Mouse (Mus musculus) hindbrain, postnatal 0 days (tissue): ENCODE data around the gene Alcam. TPM values are rescaled to one million over a fixed set of nuclear protein-coding genes. Genes with fewer than 3 reads are reported as not detected.

Source experiments
- ATAC-seq: fragments of 200-750 bp; cut with Nextera tagmentation; 2 replicates; pipeline ENCODE4 v1.8.0; 2017; ENCODE audit warnings: mild to moderate bottlenecking, moderate TSS enrichment, moderate library complexity
- DNase-seq: peaks from one replicate; pipeline ENCODE4 v3.0.0-alpha.2; 2015; ENCODE audit warnings: low spot score
- H3K27ac ChIP-seq: fragments of 300-500 bp; sonication (generic); 2 replicates; pipeline ENCODE4 v1.5.1; 2014; ENCODE audit warnings: mild to moderate bottlenecking
- H3K27me3 ChIP-seq: fragments of 300-500 bp; sonication (generic); 2 replicates; pipeline ENCODE4 v1.6.1; 2014; ENCODE audit warnings: low read length, mixed read lengths; ENCODE audit not compliant: insufficient read depth
- H3K36me3 ChIP-seq: fragments of 300-500 bp; sonication (generic); 2 replicates; pipeline ENCODE4 v1.6.1; 2014; ENCODE audit warnings: low read length, mixed read lengths; ENCODE audit not compliant: insufficient read depth
- H3K4me1 ChIP-seq: fragments of 300-500 bp; sonication (generic); 2 replicates; pipeline ENCODE4 v1.6.1; 2014; ENCODE audit warnings: antibody characterized with exemption, low read length, mixed read lengths; ENCODE audit not compliant: insufficient read depth
- H3K4me2 ChIP-seq: fragments of 300-500 bp; sonication (generic); 2 replicates; pipeline ENCODE4 v1.6.1; 2014; ENCODE audit warnings: low read depth, mild to moderate bottlenecking, low read length, moderate library complexity, mixed read lengths
- H3K4me3 ChIP-seq: fragments of 300-500 bp; sonication (generic); 2 replicates; pipeline ENCODE4 v1.5.1; 2014; ENCODE audit warnings: low read length
- H3K9ac ChIP-seq: fragments of 300-500 bp; sonication (generic); replicated peaks from 2 replicates; pipeline ENCODE4 v1.6.1; 2014; ENCODE audit warnings: mild to moderate bottlenecking, low read length, moderate library complexity, mixed read lengths
- H3K9me3 ChIP-seq: fragments of 300-500 bp; sonication (generic); 2 replicates; pipeline ENCODE4 v1.6.1; 2016; ENCODE audit warnings: low read length, mixed read lengths
- CTCF ChIP-seq: IDR thresholded peaks from 2 replicates; pipeline ENCODE4 v1.5.1; 2016; ENCODE audit warnings: antibody characterized with exemption, control low read depth, low read depth
- whole genome bisulfite sequencing: fragments of 180-500 bp; shearing (Covaris S2); extraction: QIAGEN DNeasy Blood & Tissue Kit; methylation state at CpG from one replicate; pipeline ENCODE4 v1.1.7; 2014; 5-methylcytosine and 5-hydroxymethylcytosine counted together
- polyA plus RNA-seq: library from polyadenylated mRNA; unstranded; fragments of >200 nt; fragmentation: Nextera tagmentation; extraction: Ambion mirVana; gene quantifications from 2 replicates; pipeline ENCODE4 v1.2.1, GENCODE M21; 2015
- total RNA-seq: library from RNA; depleted of rRNA; stranded (reverse); fragments of >200 nt; gene quantifications from 2 replicates; pipeline ENCODE4 v1.2.3, GENCODE M21; 2014

Gene Alcam
- total and polyA plus RNA-seq, 2 experiments from 2014 or later = 40.3 to 106 TPM

GRCm38 (mm10) chr16:52376827-52377226 is 77.0 kb downstream of the Alcam start:
- no peaks in the 10 kb centered on the region for H3K27me3 ChIP-seq
- WGBS = 92% methylated on average over 2 of the region's 2 CpGs
- no peak overlapping the region for H3K4me3 ChIP-seq
- H3K36me3 ChIP-seq = no peaks in the 10 kb centered on the region
- H3K9ac ChIP-seq = no peak overlapping the region
- TF ChIP-seq CTCF = no peak
- no peaks in the 10 kb centered on the region for H3K9me3 ChIP-seq
- DNase-seq = no peak
- H3K27ac ChIP-seq = no peak overlapping the region
- no peaks in the 10 kb centered on the region for H3K4me1 ChIP-seq
- H3K4me2 ChIP-seq = no peak overlapping the region
- ATAC-seq = no peak

- H3K27me3 ChIP-seq = no peaks in the 10 kb centered on the region
- H3K36me3 ChIP-seq = no peaks in the 10 kb centered on the region
- no peak overlapping the region for H3K9ac ChIP-seq
- ATAC-seq = no peak
- no peak for DNase-seq
- no peaks in the 10 kb centered on the region for H3K9me3 ChIP-seq
- H3K4me1 ChIP-seq = no peaks in the 10 kb centered on the region
- H3K4me2 ChIP-seq = no peak overlapping the region
- H3K4me3 ChIP-seq = no peak overlapping the region
- H3K27ac ChIP-seq = no peak overlapping the region
- TF ChIP-seq CTCF = no peak
- WGBS = 94% methylated on average over 2 of the region's 2 CpGs
These were observed 81.9 kb downstream of the Alcam start for GRCm38 (mm10) chr16:52371956-52372355.

- no peak for TF ChIP-seq CTCF
- Histone ChIP-seq H3K27ac (no peak overlapping the region), H3K4me1 (no peaks in the 10 kb centered on the region), H3K9ac (no peak overlapping the region), H3K4me2 (no peak overlapping the region), H3K36me3 (no peaks in the 10 kb centered on the region), H3K4me3 (no peak overlapping the region), H3K9me3 (no peaks in the 10 kb centered on the region), H3K27me3 (no peaks in the 10 kb centered on the region)
- DNase-seq (no peak), ATAC-seq (no peak)
- 95% methylated on average over 5 of the region's 5 CpGs for WGBS
These were observed 85.4 kb downstream of the Alcam start for GRCm38 (mm10) chr16:52368521-52368920.

DNA sequence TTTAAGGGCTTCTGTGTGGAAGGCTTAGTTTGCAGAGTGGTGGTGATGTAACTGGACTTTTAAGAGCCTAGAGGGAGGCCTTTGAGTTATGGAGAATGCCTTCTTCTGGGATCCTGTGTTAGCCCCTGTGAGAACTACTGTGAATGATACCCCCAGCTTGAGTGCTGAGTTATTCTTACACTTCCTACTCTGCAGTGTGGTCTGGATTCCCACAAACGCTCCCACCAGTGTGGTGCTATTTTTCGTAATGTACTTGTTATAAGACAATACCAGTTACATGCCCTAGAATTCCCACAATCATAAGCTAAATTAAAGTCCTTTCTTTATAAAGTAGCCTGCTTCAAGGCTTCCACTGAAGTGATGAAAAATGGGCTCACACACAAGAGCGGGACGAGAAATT is 87.0 kb downstream of the Alcam start:
- no peak for DNase-seq
- H3K4me3 ChIP-seq = no peak overlapping the region
- no peaks in the 10 kb centered on the region for H3K27me3 ChIP-seq
- no peak for ATAC-seq
- no peak overlapping the region for H3K9ac ChIP-seq
- H3K9me3 ChIP-seq = no peaks in the 10 kb centered on the region
- no peak overlapping the region for H3K4me2 ChIP-seq
- no peaks in the 10 kb centered on the region for H3K36me3 ChIP-seq
- no peak overlapping the region for H3K27ac ChIP-seq
- no peaks in the 10 kb centered on the region for H3K4me1 ChIP-seq
- no peak for TF ChIP-seq CTCF
- 93% methylated on average over 4 of the region's 4 CpGs for whole genome bisulfite sequencing

DNA sequence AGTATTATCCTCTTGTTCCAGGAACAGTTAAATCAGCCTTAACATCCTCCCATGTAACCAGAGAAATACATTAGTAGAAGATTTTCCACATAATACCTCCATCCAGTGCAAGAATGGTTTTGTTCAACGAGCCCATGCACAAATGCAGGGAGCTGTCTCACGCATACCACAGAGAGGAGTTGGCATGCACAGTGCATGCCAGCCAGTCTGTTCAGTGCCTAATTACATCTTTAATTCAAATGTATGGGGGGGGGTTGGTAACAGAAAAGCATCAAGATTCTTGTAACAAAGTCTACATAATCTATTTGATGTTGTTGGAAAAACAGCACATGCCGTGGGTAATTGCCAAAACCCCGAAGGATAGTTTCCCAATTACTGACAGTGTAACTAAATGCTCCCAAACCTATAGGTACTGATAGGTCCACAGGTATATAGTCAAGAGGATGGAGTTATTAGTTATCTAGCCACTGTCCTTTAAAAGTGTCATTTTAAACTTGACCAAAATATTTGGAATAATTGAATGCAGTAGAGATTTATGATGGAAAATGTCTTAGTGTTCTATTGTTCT is 89.8 kb downstream of the Alcam start:
- no peaks in the 10 kb centered on the region for H3K27me3 ChIP-seq
- no peaks in the 10 kb centered on the region for H3K4me1 ChIP-seq
- no peak overlapping the region for H3K4me3 ChIP-seq
- H3K36me3 ChIP-seq = no peaks in the 10 kb centered on the region
- no peak for ATAC-seq
- 58% methylated on average over 4 of the region's 4 CpGs for WGBS
- no peak overlapping the region for H3K27ac ChIP-seq
- no peak overlapping the region for H3K4me2 ChIP-seq
- DNase-seq = no peak
- no peaks in the 10 kb centered on the region for H3K9me3 ChIP-seq
- H3K9ac ChIP-seq = no peak overlapping the region
- no peak for TF ChIP-seq CTCF

DNA sequence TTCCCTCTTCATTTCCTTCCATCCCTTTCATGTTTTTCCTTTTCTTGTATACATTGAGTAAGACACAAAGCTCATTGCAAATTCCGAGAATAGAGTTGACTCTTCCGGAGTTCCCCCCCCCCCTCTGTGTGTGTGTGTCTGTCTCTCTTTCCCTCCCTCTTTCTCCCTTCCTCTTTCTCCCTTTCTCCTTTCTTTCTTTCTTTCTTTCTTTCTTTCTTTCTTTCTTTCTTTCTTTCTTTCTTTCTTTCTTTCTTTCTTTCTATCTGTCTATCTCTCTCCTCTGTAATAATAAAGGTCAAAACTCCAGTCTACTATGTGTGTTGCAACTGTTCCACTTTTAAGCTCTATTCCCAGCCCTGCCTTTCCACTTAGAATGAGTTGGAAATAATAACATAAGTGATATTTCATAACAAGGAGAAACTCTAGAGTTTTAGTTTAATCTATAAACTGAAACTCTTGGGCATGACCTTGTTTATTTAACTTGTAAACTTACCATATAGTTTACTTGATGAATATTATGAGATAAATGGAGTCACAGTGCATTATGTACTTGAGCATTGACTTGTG is 110.3 kb downstream of the Alcam start:
- Histone ChIP-seq H3K27me3 (no peaks in the 10 kb centered on the region), H3K9me3 (no peaks in the 10 kb centered on the region), H3K4me3 (no peak overlapping the region), H3K4me2 (no peak overlapping the region), H3K36me3 (no peaks in the 10 kb centered on the region), H3K4me1 (no peaks in the 10 kb centered on the region), H3K27ac (no peak overlapping the region), H3K9ac (no peak overlapping the region)
- no peak for ATAC-seq
- DNase-seq = no peak
- WGBS = 91% methylated on average over 2 of the region's 2 CpGs
- TF ChIP-seq CTCF = no peak

GRCm38 (mm10) chr16:52342694-52343466 is 111.0 kb downstream of the Alcam start:
- H3K4me2 ChIP-seq = no peak overlapping the region
- no peak overlapping the region for H3K9ac ChIP-seq
- ATAC-seq (no peak), DNase-seq (no peak)
- H3K36me3 ChIP-seq = no peaks in the 10 kb centered on the region
- no peaks in the 10 kb centered on the region for H3K9me3 ChIP-seq
- H3K4me3 ChIP-seq = no peak overlapping the region
- H3K27me3 ChIP-seq = no peaks in the 10 kb centered on the region
- TF ChIP-seq CTCF = no peak
- H3K27ac ChIP-seq = no peak overlapping the region
- no peaks in the 10 kb centered on the region for H3K4me1 ChIP-seq
- WGBS = 84% methylated on average over 8 of the region's 8 CpGs
